Comparison of ENCODE assay signal across 8 mouse cellular contexts in the genomic region with DNA sequence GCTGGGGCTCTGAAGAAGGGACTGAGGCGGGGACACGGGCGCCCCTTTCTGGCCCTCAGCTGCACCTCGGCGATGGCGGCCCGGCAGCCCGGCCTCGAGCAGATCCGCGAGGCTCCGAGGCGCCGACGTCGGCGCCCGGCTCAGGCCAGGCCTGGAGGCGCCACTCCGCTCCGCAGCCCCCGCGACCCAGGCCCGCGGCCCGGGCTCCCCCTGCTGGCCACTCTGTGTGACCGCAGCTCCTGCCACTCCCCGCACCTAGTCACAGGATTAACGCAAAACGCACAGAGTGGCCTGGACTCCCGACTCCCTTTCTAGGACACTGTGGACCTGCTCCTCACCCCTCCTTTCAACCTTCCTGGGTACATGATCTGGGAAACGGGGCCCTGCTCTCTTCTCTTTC. TPM values are rescaled to one million over a fixed set of nuclear protein-coding genes. Genes with fewer than 3 reads are reported as not detected.
A peak's percentile ranks its signal among the peaks of the same experiment; 100 is the strongest.
DNase-seq lines count a peak whose midpoint lies in the region; ATAC-seq and TF ChIP-seq lines count a peak whose summit lies in the region.

No protein-coding gene starts in this region.

- H3K27ac ChIP-seq in intestine, embryonic 16.5 days (ENCODE audit: low read length) = peak overlapping the region; percentile 36; the same call in 1 of the 2 replicates
- peak overlapping the region; percentile 97 for H3K27ac ChIP-seq in lung, embryonic 15.5 days

- peak overlapping the region; percentile 41 for H3K4me3 ChIP-seq in intestine, embryonic 16.5 days (ENCODE audit: low read length)
- peak overlapping the region; percentile 64 for H3K4me3 ChIP-seq in lung, embryonic 15.5 days

- H3K27me3 ChIP-seq in intestine, embryonic 16.5 days (replicated peaks; ENCODE audit: control insufficient read depth, insufficient read depth, low read length) = peaks cover 52% of the 10 kb centered on the region
- peaks cover 43% of the 10 kb centered on the region for H3K27me3 ChIP-seq in lung, embryonic 15.5 days

- no peaks in the 10 kb centered on the region for H3K36me3 ChIP-seq in intestine, embryonic 16.5 days (ENCODE audit: control insufficient read depth, insufficient read depth, low read length)
- H3K36me3 ChIP-seq in lung, embryonic 15.5 days = no peaks in the 10 kb centered on the region

- peak; percentile 24 for ATAC-seq in intestine, embryonic 16.5 days
- no peak for ATAC-seq in lung, embryonic 15.5 days (ENCODE audit: borderline replicate concordance, extremely low read depth, low FRiP score, low TSS enrichment)

- no peak for TF ChIP-seq POLR2A in brain, embryonic 14.5 days (IDR thresholded peaks at IDR 0.05; ENCODE audit: borderline replicate concordance, extremely low read depth, insufficient read depth, insufficient read length, poor library complexity, severe bottlenecking)

- DNase-seq in heart, adult 11 months = peak; percentile 96
- DNase-seq in heart, adult 8-10 months (ENCODE audit: low spot score) = no peak
- DNase-seq in brain, embryonic 14.5 days (ENCODE audit: low read depth) = peak; percentile 83
- DNase-seq in gastrocnemius, postnatal 4 days (ENCODE audit: low spot score in 2 of 2) = peak; percentile 65 to 79
- peak; percentile 53 for DNase-seq in ovary, postnatal 10 days (ENCODE audit: low spot score)
- no peak for DNase-seq in frontal cortex, postnatal 36 days (ENCODE audit: low spot score in 2 of 2)

- H3K4me1 ChIP-seq in intestine, embryonic 16.5 days (ENCODE audit: control insufficient read depth, insufficient read depth, low read length) = peaks cover 26% of the 10 kb centered on the region
- peaks cover 53% of the 10 kb centered on the region for H3K4me1 ChIP-seq in lung, embryonic 15.5 days

- 1% methylated on average over 31 of the region's 32 CpGs for WGBS in intestine, embryonic 16.5 days
- WGBS in lung, embryonic 15.5 days = 0% methylated on average over 28 of the region's 32 CpGs

- TF ChIP-seq CTCF in brain, embryonic 14.5 days (IDR thresholded peaks at IDR 0.05; ENCODE audit: borderline replicate concordance, extremely low read depth, insufficient read depth, insufficient read length) = peak; percentile 80

- peak overlapping the region; percentile 66 for H3K4me2 ChIP-seq in intestine, embryonic 16.5 days (ENCODE audit: low read depth, low read length)
- peak overlapping the region; percentile 87 for H3K4me2 ChIP-seq in lung, embryonic 15.5 days

- peak overlapping the region; percentile 56 for H3K9ac ChIP-seq in intestine, embryonic 16.5 days (ENCODE audit: low read depth, low read length)
- H3K9ac ChIP-seq in lung, embryonic 15.5 days = peak overlapping the region; percentile 74

- H3K9me3 ChIP-seq in intestine, embryonic 16.5 days (ENCODE audit: control insufficient read depth, low read length) = no peaks in the 10 kb centered on the region
- no peaks in the 10 kb centered on the region for H3K9me3 ChIP-seq in lung, embryonic 15.5 days

RNA-seq across cellular contexts. Expression of a gene that starts 8.2 kb away (rescaled TPM):
- not detected for total RNA-seq in heart, adult 8-10 months (2022)
- polyA plus RNA-seq in brain, embryonic 14.5 days (2012; rRNA removed) = not detected in 2 replicates
- not detected for total RNA-seq in gastrocnemius, postnatal 4 days (2021)
- not detected in 2 replicates for polyA plus RNA-seq in intestine, embryonic 16.5 days (2015; fragmentation: Nextera tagmentation; extraction: Ambion mirVana)
- polyA plus RNA-seq in lung, embryonic 15.5 days (2015; fragmentation: Nextera tagmentation; extraction: Ambion mirVana) = 0.62 TPM in 1 of 2 replicates, not detected in the other

RNA-seq across cellular contexts. Expression of a gene that starts 9.6 kb away (rescaled TPM):
- total RNA-seq in heart, adult 8-10 months (2022) = 1 to 10 TPM; 4.1 to 6.6 (median 4.7) TPM
- 5.9 and 8.9 TPM in 2 replicates for polyA plus RNA-seq in brain, embryonic 14.5 days (2012; rRNA removed)
- 10 to 100 TPM; 17.1 to 20.8 TPM for total RNA-seq in gastrocnemius, postnatal 4 days (2021)
- 1.7 and 2.2 TPM in 2 replicates for polyA plus RNA-seq in intestine, embryonic 16.5 days (2015; fragmentation: Nextera tagmentation; extraction: Ambion mirVana)
- 40.9 and 44.9 TPM in 2 replicates for polyA plus RNA-seq in lung, embryonic 15.5 days (2015; fragmentation: Nextera tagmentation; extraction: Ambion mirVana)

RNA-seq across cellular contexts. Expression of a gene that starts 44.2 kb away (rescaled TPM):
- total RNA-seq in heart, adult 8-10 months (2022) = not detected
- 0.33 and 0.42 TPM in 2 replicates for polyA plus RNA-seq in brain, embryonic 14.5 days (2012; rRNA removed)
- 1 to 10 TPM; 5.8 to 6.2 TPM for total RNA-seq in gastrocnemius, postnatal 4 days (2021)
- not detected in 2 replicates for polyA plus RNA-seq in intestine, embryonic 16.5 days (2015; fragmentation: Nextera tagmentation; extraction: Ambion mirVana)
- polyA plus RNA-seq in lung, embryonic 15.5 days (2015; fragmentation: Nextera tagmentation; extraction: Ambion mirVana) = 78.8 and 81.3 TPM in 2 replicates

Comparison
In these comparisons a context has a peak if more than half of its experiments do, and no peak if none do; other contexts are left out.
1. DNase-seq: peak in heart, adult 11 months (single experiment), brain, embryonic 14.5 days (single experiment), gastrocnemius, postnatal 4 days (2 of 2) and ovary, postnatal 10 days (single experiment); none in heart, adult 8-10 months (single experiment) and frontal cortex, postnatal 36 days (0 of 2).
2. RNA of a gene that starts 44.2 kb away (polyA plus RNA-seq): 78.8 to 81.3 TPM in lung, embryonic 15.5 days; 0.33 to 0.42 TPM in brain, embryonic 14.5 days and not detected in intestine, embryonic 16.5 days; every median in the first group is over 10 times any median in the second.